Mouse (Mus musculus) adrenal gland, postnatal 10 days (tissue): Measurements from ENCODE around the gene Pknox1. TPM values are rescaled to one million over a fixed set of nuclear protein-coding genes. Genes with fewer than 3 reads are reported as not detected.
"Not testable (repeated sequence)": the region's sequence is repeated elsewhere in the genome, so short reads cannot be mapped to it uniquely, and the experiment has no call there.

Experiments used
- DNase-seq: peaks from one replicate; pipeline ENCODE4 v3.0.0; 2021; ENCODE audit warnings: mixed read lengths
- total RNA-seq, 2 experiments: library from RNA; stranded (reverse); gene quantifications; 2 replicates each; pipeline ENCODE4 v1.2.3; 2021

Pknox1 gene
- total RNA-seq, 2 experiments from 2014 or later = 15.4 to 21.8 TPM

- DNase-seq = no peak
Observed at GRCm38 (mm10) chr17:31595077-31595476, 30.5 kb downstream of the Pknox1 start.

GRCm38 (mm10) chr17:31597957-31598356, 33.4 kb downstream of the Pknox1 start:
- DNase-seq = no peak

- DNase-seq = peak; percentile 43
Observed at GRCm38 (mm10) chr17:31598593-31598992, 34.1 kb downstream of the Pknox1 start.

GRCm38 (mm10) chr17:31606424-31606823, 41.9 kb downstream of the Pknox1 start:
- no peak for DNase-seq

- DNase-seq = no peak
Observed at GRCm38 (mm10) chr17:31607256-31607951, 42.9 kb downstream of the Pknox1 start.

DNA sequence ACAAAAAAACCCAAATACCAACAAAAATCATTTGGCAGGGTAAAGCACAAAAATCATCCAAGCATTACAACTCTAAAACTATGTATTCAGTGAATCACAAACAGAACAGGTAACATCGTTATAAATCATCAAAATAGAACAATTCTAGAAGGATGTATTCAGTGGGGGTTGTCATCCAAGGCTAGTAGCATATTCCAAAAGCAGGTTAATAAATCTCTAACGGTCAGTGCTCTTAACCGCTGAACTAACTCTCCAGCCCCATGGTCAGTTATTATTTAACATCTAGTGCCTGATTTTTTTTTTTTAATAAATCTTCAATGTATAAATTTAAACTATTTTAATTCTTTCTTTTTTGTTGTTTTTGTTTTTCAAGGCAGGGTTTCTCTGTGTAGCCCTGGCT, 44.6 kb downstream of the Pknox1 start:
- not testable (repeated sequence) for DNase-seq

- DNase-seq = no peak
Observed at GRCm38 (mm10) chr17:31609895-31610294, 45.4 kb downstream of the Pknox1 start.

DNA sequence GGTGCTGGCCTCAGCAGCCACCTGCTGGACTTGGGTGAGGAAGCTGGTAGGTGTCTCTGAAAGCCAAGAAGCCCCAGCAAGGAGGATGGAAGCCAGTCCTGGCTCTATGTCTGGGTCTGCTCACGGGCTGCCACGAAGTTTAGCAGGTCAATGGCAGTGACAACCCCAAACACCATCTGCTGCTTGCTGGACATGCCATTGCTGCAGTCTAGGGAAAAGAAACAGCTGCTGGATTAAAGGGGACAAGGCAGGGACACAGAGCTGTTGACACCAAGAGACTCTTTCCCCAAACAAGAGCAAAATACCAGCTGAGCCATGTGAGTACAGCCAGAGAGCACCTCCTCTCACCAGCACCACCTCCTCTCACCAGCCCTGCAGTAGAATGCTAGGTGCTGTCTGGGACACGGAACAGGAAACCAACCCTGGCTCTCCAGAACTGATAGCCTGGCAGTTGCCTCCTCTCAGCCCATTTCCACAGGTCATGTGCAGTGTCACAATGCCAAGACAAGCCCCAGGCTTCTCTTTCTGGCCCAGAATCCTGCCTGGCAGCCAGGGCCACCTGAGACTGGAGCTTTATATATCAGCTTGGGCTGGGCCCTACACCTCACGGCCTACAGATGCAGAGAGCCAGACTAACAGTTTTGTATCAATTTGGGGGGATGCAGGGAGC, 48.7 kb downstream of the Pknox1 start:
- DNase-seq = no peak

- no peak for DNase-seq
Observed at GRCm38 (mm10) chr17:31623101-31623500, 58.6 kb downstream of the Pknox1 start.

DNA sequence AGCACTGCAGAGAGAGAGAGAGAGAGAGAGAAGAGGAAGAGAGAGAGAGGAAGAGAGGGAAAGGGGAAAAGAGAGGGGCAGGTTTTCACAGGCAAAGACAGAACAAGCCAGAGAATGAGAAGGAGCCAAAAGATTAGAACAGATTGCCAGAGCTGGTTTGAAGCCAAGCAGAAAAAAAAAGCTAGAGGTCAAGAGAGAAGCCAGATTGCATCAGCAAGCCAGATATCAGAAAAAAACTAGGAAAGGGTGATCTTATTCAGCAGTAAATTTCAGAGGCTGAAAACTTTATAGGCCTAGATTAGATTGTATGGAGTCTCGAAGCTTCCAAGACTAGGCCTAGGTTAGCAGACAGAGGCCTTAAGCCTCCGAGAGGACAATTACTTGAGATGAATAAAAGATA, 63.4 kb downstream of the Pknox1 start:
- no peak for DNase-seq

DNA sequence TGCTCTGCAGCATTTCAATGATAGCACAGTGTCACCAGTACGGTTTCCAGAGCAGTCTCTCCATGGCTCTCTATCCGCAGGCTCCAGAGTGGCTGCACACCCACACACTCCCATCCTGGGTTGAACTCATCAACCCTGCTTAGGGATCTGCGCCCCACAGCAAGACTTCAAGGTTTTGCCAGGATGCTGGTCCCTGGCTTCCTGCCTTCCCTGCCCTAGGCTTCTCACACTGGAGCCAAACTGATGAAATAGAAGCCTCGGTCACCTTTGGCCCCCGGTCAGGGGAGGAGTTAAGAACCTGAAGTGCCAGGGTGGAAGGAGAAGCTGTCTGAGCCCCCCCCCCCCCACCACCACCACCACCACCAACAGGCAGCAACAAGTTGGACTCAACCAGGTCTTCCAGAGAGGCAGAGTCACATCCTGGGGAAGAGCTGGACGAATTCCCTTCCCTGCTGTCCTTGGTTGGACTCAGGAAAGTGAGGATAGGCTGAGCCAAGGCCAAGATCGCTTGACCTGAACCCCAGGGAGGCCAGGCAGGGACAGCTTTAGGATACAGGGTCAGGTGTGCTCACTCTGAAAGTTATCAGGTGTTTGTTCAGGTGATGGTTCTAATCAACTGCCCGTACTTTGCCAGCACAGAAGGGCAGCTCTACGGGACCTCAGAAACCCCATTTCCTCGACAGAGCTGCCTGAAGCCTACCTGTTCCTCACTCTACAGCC, 66.7 kb downstream of the Pknox1 start:
- no peak for DNase-seq

- DNase-seq = no peak
Observed at GRCm38 (mm10) chr17:31633007-31633406, 68.5 kb downstream of the Pknox1 start.

- no peak for DNase-seq
Observed at GRCm38 (mm10) chr17:31634896-31635295, 70.4 kb downstream of the Pknox1 start.

DNA sequence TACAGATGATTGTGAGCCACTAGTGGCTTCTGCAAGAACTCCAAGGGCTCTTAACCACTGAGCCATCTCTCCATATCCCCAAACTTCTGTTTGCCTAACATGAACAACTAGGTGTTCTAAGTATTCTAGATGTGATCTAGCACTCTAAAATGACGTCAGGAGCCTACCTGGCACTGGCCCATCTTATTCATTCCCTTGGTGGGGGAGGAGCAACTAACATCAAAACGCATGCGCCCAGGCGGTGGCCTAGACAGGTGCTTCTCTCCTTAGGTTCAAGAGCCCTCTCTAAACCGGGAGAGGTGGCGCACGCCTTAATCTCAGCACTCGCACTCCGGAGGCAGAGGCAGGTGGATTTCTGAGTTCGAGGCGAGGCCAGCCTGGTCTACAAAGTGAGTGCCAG, 71.2 kb downstream of the Pknox1 start:
- DNase-seq = no peak

- DNase-seq = peak; percentile 19
Observed at GRCm38 (mm10) chr17:31636277-31636941, 71.9 kb downstream of the Pknox1 start.

GRCm38 (mm10) chr17:31636942-31637811, 72.6 kb downstream of the Pknox1 start, which contains the start of gene Cbs:
Gene Cbs, minus strand, starts transcription at chr17:31637238.
- peak; percentile 89 for DNase-seq

- peak; percentile 62 for DNase-seq
Observed at GRCm38 (mm10) chr17:31637866-31638570, 73.5 kb downstream of the Pknox1 start.

DNA sequence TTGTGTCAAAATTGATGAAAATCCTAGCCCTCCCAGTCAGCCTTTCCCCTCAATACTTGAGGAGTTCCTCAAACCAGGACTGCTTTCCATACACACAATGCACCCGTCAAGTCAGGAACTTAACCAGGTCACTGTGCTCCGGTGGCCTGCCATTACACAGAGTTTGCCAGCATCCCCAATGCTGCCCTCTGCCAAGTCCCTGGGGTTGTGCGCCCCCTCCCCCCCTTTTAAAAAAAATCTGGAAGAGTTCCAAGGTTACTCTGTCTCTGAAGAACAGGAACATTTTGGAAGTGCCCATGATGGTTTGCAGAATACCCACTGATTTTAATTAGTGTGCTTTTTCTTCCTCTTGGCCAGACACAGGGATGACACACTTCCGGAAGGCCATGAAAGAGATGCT, 75.1 kb downstream of the Pknox1 start:
- DNase-seq = peak; percentile 43

- no peak for DNase-seq
Observed at GRCm38 (mm10) chr17:31642331-31642730, 77.8 kb downstream of the Pknox1 start.

DNA sequence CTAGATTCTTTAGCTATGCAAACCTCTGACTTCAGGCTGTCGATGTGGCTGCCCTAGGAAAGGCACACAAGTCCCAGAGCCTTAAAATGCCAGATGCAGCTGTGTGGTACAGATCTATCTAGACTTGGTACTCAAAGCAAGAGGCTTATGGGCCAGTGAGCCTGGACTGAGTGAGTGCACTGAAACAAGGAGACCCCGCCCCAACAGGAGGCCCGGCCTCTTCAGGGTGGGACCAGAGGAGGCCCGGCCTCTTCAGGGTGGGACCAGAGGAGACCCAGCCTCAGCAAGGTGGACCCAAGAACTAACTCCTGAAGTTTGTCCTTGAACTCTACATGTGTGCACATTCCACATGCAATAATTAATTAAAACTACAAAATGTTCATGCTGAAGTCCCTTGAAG, 78.4 kb downstream of the Pknox1 start:
- no peak for DNase-seq
